Mouse (Mus musculus) liver, postnatal 0 days (tissue): ENCODE results near the gene Sec24c.

Experiments
- CTCF ChIP-seq: sonication (generic); IDR thresholded peaks from 2 replicates; pipeline ENCODE4 v1.5.1; 2016; ENCODE audit warnings: antibody characterized with exemption, low read depth
- EP300 ChIP-seq: IDR thresholded peaks from 2 replicates; pipeline ENCODE4 v1.6.1; 2016; ENCODE audit warnings: antibody characterized with exemption, low read depth, mild to moderate bottlenecking

DNA sequence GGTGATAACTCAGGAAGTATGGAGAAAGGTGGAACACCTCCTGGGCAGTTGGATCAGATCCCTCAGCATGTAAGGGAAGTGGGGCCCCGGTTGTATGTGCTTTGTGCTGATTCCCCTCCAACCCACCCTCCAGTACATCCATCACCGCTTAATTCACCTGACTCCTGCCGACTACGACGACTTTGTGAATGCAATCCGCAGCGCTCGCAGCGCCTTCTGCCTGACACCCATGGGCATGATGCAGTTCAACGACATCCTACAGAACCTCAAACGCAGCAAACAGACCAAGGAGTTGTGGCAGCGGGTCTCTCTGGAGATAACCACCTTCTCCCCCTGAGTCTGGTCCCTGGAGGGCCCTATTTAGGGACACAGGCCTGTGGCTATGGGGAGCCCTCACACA lies 48.9 kb downstream of the Sec24c start:
- TF ChIP-seq CTCF (no peak), EP300 (no peak)
